Mouse (Mus musculus): ENCODE results near the gene Rmi1.
"Not testable (repeated sequence)": the region's sequence is repeated elsewhere in the genome, so short reads cannot be mapped to it uniquely, and the experiment has no call there.

Gene Rmi1

GRCm38 (mm10) chr13:58401135-58402002 is 679 bp upstream of the Rmi1 start:
- DNase-seq: peak; percentile 82 to 85

GRCm38 (mm10) chr13:58402744-58403110 is 679 bp downstream of the Rmi1 start:
- DNase-seq: no peak

GRCm38 (mm10) chr13:58403243-58403642 is 1.2 kb downstream of the Rmi1 start, which contains the start of gene Hnrnpk:
Gene Hnrnpk, minus strand, starts transcription at chr13:58403343.
- not testable (repeated sequence) for DNase-seq

- DNase-seq: no peak
Measured at GRCm38 (mm10) chr13:58411073-58411472, 9.0 kb downstream of the Rmi1 start.

- DNase-seq: no peak
Measured at GRCm38 (mm10) chr13:58415374-58415773, 13.3 kb downstream of the Rmi1 start.

GRCm38 (mm10) chr13:58415838-58416237 is 13.8 kb downstream of the Rmi1 start:
- no peak for DNase-seq

GRCm38 (mm10) chr13:58418656-58419055 is 16.6 kb downstream of the Rmi1 start:
- peak; percentile 28 to 32 for DNase-seq

- peak; percentile 24 to 25 for DNase-seq
Measured at GRCm38 (mm10) chr13:58419266-58419665, 17.2 kb downstream of the Rmi1 start.

GRCm38 (mm10) chr13:58421026-58421425 is 19.0 kb downstream of the Rmi1 start:
- no peak for DNase-seq

GRCm38 (mm10) chr13:58422242-58422641 is 20.2 kb downstream of the Rmi1 start:
- DNase-seq: no peak

- no peak for DNase-seq
Measured at GRCm38 (mm10) chr13:58423061-58423660, 21.1 kb downstream of the Rmi1 start.

- DNase-seq: no peak
Measured at GRCm38 (mm10) chr13:58439716-58440115, 37.7 kb downstream of the Rmi1 start.

- peak; percentile 15 to 32 for DNase-seq
Measured at GRCm38 (mm10) chr13:58443326-58443725, 41.3 kb downstream of the Rmi1 start.

- DNase-seq: peak; percentile 75 to 80
Measured at GRCm38 (mm10) chr13:58443787-58444186, 41.7 kb downstream of the Rmi1 start.

- peak; percentile 56 to 62 for DNase-seq
Measured at GRCm38 (mm10) chr13:58446541-58446940, 44.5 kb downstream of the Rmi1 start.

GRCm38 (mm10) chr13:58450459-58451182 is 48.6 kb downstream of the Rmi1 start:
- no peak for DNase-seq

GRCm38 (mm10) chr13:58452246-58452645 is 50.2 kb downstream of the Rmi1 start:
- peak; percentile 24 to 26 for DNase-seq

GRCm38 (mm10) chr13:58452651-58453413 is 50.8 kb downstream of the Rmi1 start:
- peak; percentile 31 to 37 for DNase-seq

GRCm38 (mm10) chr13:58453541-58453940 is 51.5 kb downstream of the Rmi1 start:
- peak; percentile 69 to 71 for DNase-seq

- DNase-seq: no peak
Measured at GRCm38 (mm10) chr13:58456547-58456946, 54.5 kb downstream of the Rmi1 start.

- DNase-seq: not testable (repeated sequence)
Measured at GRCm38 (mm10) chr13:58458811-58459210, 56.8 kb downstream of the Rmi1 start.

Data from B cell, adult 2 months (primary cell).